In genomic region chr2:19703020-19703613, GRCm38 (mm10) we compare ENCODE assay signal across 9 mouse cellular contexts. TPM values are rescaled to one million over a fixed set of nuclear protein-coding genes. Genes with fewer than 3 reads are reported as not detected.
DNase-seq lines count a peak whose midpoint lies in the region; ATAC-seq lines count a peak whose summit lies in the region.
"Had no signal": no experiment of that assay in that cellular context is flagged by ENCODE, and none has a peak within 500 bp of the region (broad histone marks: within the 10 kb centered on the region; RNA-seq: fewer than 3 reads in every experiment).

No protein-coding gene starts in this region.

- no peak overlapping the region for H3K27ac ChIP-seq in forebrain, embryonic 13.5 days
- H3K27ac ChIP-seq in forebrain, embryonic 11.5 days (ENCODE audit: low read depth, low read length), result no peak overlapping the region
- H3K27ac ChIP-seq in hindbrain, embryonic 13.5 days, result no peak overlapping the region
- H3K27ac ChIP-seq in hindbrain, embryonic 14.5 days, result no peak overlapping the region
- H3K27ac ChIP-seq: liver, embryonic 14.5 days had no signal

- H3K4me1 ChIP-seq in forebrain, embryonic 13.5 days, result no peaks in the 10 kb centered on the region
- H3K4me1 ChIP-seq in forebrain, embryonic 11.5 days (replicated peaks; ENCODE audit: control insufficient read depth, insufficient read depth, low read length), result no peaks in the 10 kb centered on the region
- no peaks in the 10 kb centered on the region for H3K4me1 ChIP-seq in hindbrain, embryonic 13.5 days (replicated peaks)
- H3K4me1 ChIP-seq in hindbrain, embryonic 14.5 days (replicated peaks; ENCODE audit: control insufficient read depth, insufficient read depth, low read length), result no peaks in the 10 kb centered on the region

- intact Hi-C loops in left cerebral cortex, postnatal 10 days (cut with DNase I), result no loop called here

- no peak overlapping the region for H3K9ac ChIP-seq in forebrain, embryonic 13.5 days
- H3K9ac ChIP-seq in forebrain, embryonic 11.5 days (ENCODE audit: low read length), result no peak overlapping the region
- no peak overlapping the region for H3K9ac ChIP-seq in hindbrain, embryonic 13.5 days
- no peak overlapping the region for H3K9ac ChIP-seq in hindbrain, embryonic 14.5 days
- H3K9ac ChIP-seq: liver, embryonic 14.5 days had no signal

- H3K27me3 ChIP-seq in forebrain, embryonic 13.5 days, result no peaks in the 10 kb centered on the region
- no peaks in the 10 kb centered on the region for H3K27me3 ChIP-seq in forebrain, embryonic 11.5 days (ENCODE audit: control insufficient read depth, insufficient read depth, low read length)
- H3K27me3 ChIP-seq in hindbrain, embryonic 13.5 days, result no peaks in the 10 kb centered on the region
- H3K27me3 ChIP-seq in hindbrain, embryonic 14.5 days (ENCODE audit: control insufficient read depth, insufficient read depth, low read length), result no peaks in the 10 kb centered on the region

- ATAC-seq in forebrain, embryonic 13.5 days, result peak; percentile 33; the same call in 1 of the 2 replicates
- no peak for ATAC-seq in forebrain, embryonic 11.5 days (replicated peaks; ENCODE audit: low FRiP score)
- no peak for ATAC-seq in hindbrain, embryonic 13.5 days (ENCODE audit: low FRiP score)
- ATAC-seq in hindbrain, embryonic 14.5 days (ENCODE audit: low FRiP score), result no peak; the same call in 1 of the 2 replicates

- H3K36me3 ChIP-seq in forebrain, embryonic 13.5 days (ENCODE audit: poor library complexity, severe bottlenecking), result no peaks in the 10 kb centered on the region
- no peaks in the 10 kb centered on the region for H3K36me3 ChIP-seq in forebrain, embryonic 11.5 days (ENCODE audit: control insufficient read depth, insufficient read depth, low read length)
- H3K36me3 ChIP-seq in hindbrain, embryonic 13.5 days, result no peaks in the 10 kb centered on the region
- H3K36me3 ChIP-seq in hindbrain, embryonic 14.5 days (replicated peaks; ENCODE audit: control insufficient read depth, insufficient read depth), result no peaks in the 10 kb centered on the region

- H3K4me2 ChIP-seq in forebrain, embryonic 13.5 days, result no peak overlapping the region
- H3K4me2 ChIP-seq in forebrain, embryonic 11.5 days (ENCODE audit: low read depth, low read length, severe bottlenecking), result no peak overlapping the region
- no peak overlapping the region for H3K4me2 ChIP-seq in hindbrain, embryonic 13.5 days
- H3K4me2 ChIP-seq in hindbrain, embryonic 14.5 days (replicated peaks), result no peak overlapping the region

- no peak overlapping the region for H3K4me3 ChIP-seq in forebrain, embryonic 13.5 days
- H3K4me3 ChIP-seq in forebrain, embryonic 11.5 days (ENCODE audit: low read depth, low read length), result no peak overlapping the region
- no peak overlapping the region for H3K4me3 ChIP-seq in hindbrain, embryonic 13.5 days
- no peak overlapping the region for H3K4me3 ChIP-seq in hindbrain, embryonic 14.5 days (replicated peaks; ENCODE audit: low read length)

- no peaks in the 10 kb centered on the region for H3K9me3 ChIP-seq in forebrain, embryonic 13.5 days (replicated peaks)
- no peaks in the 10 kb centered on the region for H3K9me3 ChIP-seq in forebrain, embryonic 11.5 days (ENCODE audit: control insufficient read depth, low read length)
- no peaks in the 10 kb centered on the region for H3K9me3 ChIP-seq in hindbrain, embryonic 13.5 days
- no peaks in the 10 kb centered on the region for H3K9me3 ChIP-seq in hindbrain, embryonic 14.5 days (ENCODE audit: control insufficient read depth, low read length)

- DNase-seq in forebrain, embryonic 11.5 days (ENCODE audit: low spot score), result no peak
- peak; percentile 36 for DNase-seq in adrenal gland, postnatal 14 days
- peak; percentile 46 for DNase-seq in gonadal fat pad, adult 2 months (ENCODE audit: low read depth)
- DNase-seq in lung, adult 18-20 months, result peak; percentile 34 to 50
- DNase-seq in left cerebral cortex, postnatal 10 days (ENCODE audit: extremely low spot score in 1 of 2, low spot score in 2 of 2), result no peak
- no peak for DNase-seq in hindbrain, embryonic 14.5 days (ENCODE audit: low spot score)

RNA-seq across cellular contexts. Expression of gene Otud1, which starts 45.6 kb away (rescaled TPM):
- 0.98 and 1.00 TPM in 2 replicates for polyA plus RNA-seq in forebrain, embryonic 13.5 days (2015; fragmentation: Nextera tagmentation; extraction: Ambion mirVana)
- polyA plus RNA-seq in forebrain, embryonic 11.5 days (2014; fragmentation: Nextera tagmentation; extraction: Ambion mirVana), result 0.80 and 1.00 TPM in 2 replicates
- 7.8 and 10.7 TPM in 2 replicates for total RNA-seq in adrenal gland, postnatal 14 days (2021)
- polyA plus RNA-seq in gonadal fat pad, adult 2 months (2012; rRNA removed), result 3.8 and 7.2 TPM in 2 replicates
- 1.0 and 1.2 TPM in 2 replicates for polyA plus RNA-seq in hindbrain, embryonic 13.5 days (2015; fragmentation: Nextera tagmentation; extraction: Ambion mirVana)
- total RNA-seq in left cerebral cortex, postnatal 10 days (2021), result 10 to 100 TPM; 14.2 to 15.1 TPM
- 2.3 and 2.6 TPM in 2 replicates for polyA plus RNA-seq in hindbrain, embryonic 14.5 days (2014; fragmentation: Nextera tagmentation; extraction: Ambion mirVana)

Comparison
In these comparisons a context has a peak if more than half of its experiments do, and no peak if none do; other contexts are left out.
1. DNase-seq: peak in adrenal gland, postnatal 14 days (single experiment), gonadal fat pad, adult 2 months (single experiment) and lung, adult 18-20 months (2 of 2); none in forebrain, embryonic 11.5 days (single experiment), left cerebral cortex, postnatal 10 days (0 of 2) and hindbrain, embryonic 14.5 days (single experiment).